Mouse (Mus musculus) ovary, postnatal 14 days (tissue): ENCODE measurements around the gene Vmn1r74.
"Not testable (repeated sequence)": the region's sequence is repeated elsewhere in the genome, so short reads cannot be mapped to it uniquely, and the experiment has no call there.

Experiments used
- DNase-seq: peaks from one replicate; pipeline ENCODE4 v3.0.0; 2022; ENCODE audit warnings: low spot score

Gene Vmn1r74

DNA sequence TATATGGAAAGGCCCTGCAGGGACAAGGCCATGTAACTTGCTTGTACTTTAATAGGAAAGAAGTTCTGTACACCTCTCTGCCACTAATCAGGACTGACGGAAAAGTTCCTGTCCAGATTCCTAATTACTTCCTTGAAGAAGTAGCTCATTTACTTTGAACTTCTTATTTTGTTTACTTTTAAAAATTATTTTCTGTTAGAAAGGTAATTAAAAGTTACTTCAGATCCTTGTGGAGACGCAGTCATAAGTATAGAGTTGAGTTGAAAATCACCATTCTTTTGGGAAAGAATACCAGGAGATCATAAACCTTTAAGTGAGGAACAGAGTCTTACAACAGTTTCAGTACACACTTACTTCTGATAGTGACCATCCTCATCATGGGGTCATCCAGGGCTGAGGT is at the start of gene Vmn1r74:
Vmn1r74 (plus strand) TSS at position 301 of the 400 bp plus-strand sequence.
- no peak for DNase-seq

DNA sequence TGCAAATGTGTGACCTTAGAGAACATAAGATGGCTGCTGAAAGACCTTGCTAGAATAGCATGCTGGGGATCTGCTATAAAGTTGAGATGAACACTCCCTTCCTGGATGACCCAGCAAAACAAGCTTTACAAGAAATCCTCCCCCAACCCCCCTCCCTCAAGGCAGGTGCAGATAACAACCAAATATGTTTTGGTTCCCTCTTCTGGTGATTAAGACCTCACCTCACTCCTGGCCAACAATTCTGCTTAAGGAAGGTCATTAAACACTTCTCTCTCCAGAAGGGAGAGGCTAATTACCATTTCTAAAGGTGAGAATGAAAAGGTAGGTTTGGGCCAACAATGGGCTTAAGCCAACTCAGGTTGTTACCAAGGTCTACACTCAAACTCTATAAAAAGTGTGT is 20.0 kb upstream of the Vmn1r74 start:
- DNase-seq, result no peak

DNA sequence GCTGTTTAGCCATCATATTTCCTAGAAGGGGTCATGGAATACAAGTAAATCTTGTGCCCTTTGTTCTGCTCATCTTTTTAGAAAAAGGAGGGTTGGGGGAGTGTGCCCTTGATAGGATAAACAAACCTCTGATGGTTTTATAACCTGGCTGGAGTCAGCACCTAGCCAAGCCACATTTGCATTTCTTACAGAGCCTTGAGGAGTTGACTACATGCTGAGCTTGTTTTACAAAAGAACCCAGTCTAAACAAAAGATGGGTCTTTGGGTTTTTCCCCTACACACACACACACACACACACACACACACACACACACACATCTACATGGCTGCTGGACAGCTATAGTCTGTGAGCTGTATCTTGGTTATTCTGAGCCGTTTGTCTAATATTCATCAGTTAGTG is 11.6 kb upstream of the Vmn1r74 start:
- no peak for DNase-seq

DNA sequence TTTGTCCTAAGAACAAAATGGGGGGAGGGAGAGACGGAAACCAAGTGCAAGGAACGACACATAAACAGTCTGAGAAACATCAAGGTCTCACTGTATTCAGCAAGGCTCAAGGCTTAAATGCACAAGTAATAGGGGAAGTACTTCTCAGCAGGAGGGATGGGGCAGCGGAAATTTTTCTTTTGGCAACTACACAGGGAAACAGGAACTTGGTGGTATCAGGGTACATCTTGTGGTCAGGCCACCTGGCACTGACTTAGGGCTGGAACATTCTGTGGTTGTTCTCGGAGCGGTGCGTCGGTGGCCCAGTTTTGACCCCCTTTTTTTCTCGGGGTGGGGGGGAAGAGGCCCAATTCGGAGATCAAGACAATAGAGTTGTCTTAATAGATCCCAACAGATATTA is 10.5 kb upstream of the Vmn1r74 start:
- not testable (repeated sequence) for DNase-seq

DNA sequence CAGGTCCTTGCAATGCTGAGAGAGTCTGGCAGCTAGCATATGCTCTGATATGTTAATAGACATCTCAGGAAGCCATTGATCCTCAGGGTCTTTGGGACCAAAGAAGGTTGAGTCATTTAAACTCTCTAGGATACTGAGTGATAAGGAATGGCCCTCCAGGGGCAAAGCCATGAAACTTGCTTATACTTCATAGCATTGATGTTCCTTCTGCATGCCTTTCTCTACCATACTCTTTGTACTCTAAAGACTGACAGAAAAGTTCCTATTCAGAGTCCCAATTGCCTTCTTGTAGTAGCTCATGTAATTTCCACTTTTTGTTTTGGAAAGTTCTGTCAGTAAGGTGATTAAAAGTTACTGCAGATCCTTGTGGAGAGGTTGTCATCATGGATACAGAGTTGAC is 40.5 kb downstream of the Vmn1r74 start, which contains the start of gene Vmn1r75:
Vmn1r75 (plus strand) TSS at position 301 of the 400 bp plus-strand sequence.
- DNase-seq, result no peak
